Mouse (Mus musculus) lung, adult 2 months (tissue): ENCODE measurements around the gene Rnf114. TPM values are rescaled to one million over a fixed set of nuclear protein-coding genes. Genes with fewer than 3 reads are reported as not detected.

Source experiments
- DNase-seq: peaks from one replicate; pipeline ENCODE4 v3.0.0; 2022
- H3K4me1 ChIP-seq: fragments of 200-500 bp; 2 replicates; pipeline ENCODE4 v1.6.1; 2011; ENCODE audit warnings: low read length; ENCODE audit not compliant: control insufficient read depth, insufficient read depth
- H3K4me3 ChIP-seq: fragments of 200-500 bp; replicated peaks from 2 replicates; pipeline ENCODE3; 2011; ENCODE audit warnings: low read depth, mild to moderate bottlenecking, control low read depth, low read length; ENCODE audit errors: extremely low read depth
- CTCF ChIP-seq: fragments of 200-500 bp; IDR thresholded peaks from 2 replicates; pipeline ENCODE4 v1.5.1; 2011; ENCODE audit warnings: mild to moderate bottlenecking, low read length, control low read depth; ENCODE audit not compliant: insufficient read depth
- POLR2A ChIP-seq: fragments of 200-500 bp; IDR thresholded peaks from 2 replicates; pipeline ENCODE4 v1.6.1; 2011; ENCODE audit warnings: low read depth, mild to moderate bottlenecking, control low read depth, low read length, borderline replicate concordance; ENCODE audit errors: extremely low read depth
- WGBS: fragments of 180-500 bp; shearing (Covaris S2); methylation state at CpG from one replicate; pipeline ENCODE4 v1.1.7; 2018; 5-methylcytosine and 5-hydroxymethylcytosine counted together
- polyA plus RNA-seq: library from polyadenylated mRNA; depleted of rRNA; stranded (reverse); fragments of >200 nt; gene quantifications from 2 replicates; pipeline ENCODE4 v1.2.3, GENCODE M21; 2012

The Rnf114 gene
- polyA plus RNA-seq, 1 experiment: 122 TPM

DNA sequence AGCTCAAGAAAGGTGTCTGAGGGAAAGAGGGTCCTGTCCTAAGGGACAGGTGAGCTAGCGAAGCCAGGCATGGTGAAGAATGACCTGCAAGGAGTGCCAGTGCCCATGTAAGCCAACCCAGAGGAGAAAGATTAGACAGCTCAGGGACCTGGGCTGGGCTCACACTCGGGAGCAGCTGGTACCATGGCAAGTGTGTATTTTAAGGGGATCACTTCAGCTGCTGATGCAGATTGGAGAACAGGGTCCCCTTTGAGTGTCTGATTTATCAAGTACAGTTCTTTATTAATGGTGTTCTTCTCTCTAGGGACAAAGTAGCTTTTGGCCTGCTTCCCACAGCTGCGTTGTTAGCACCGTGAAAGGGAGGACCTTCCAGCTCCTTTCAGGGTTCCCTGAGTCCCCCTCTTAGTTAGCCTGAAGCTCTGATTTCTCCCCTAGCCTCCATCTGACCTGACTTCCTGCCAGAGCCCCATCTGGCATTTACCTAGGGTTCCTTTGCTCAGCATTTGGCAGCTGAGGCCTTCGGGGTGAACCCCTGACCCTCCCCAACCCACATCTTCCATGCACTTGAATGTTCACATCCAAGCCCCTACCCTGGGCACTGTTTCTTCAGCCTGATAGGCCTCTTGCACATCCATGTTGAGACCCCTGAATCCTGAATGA is 36.0 kb upstream of the Rnf114 start:
- DNase-seq: no peak
- no peak for TF ChIP-seq CTCF
- no peak for TF ChIP-seq POLR2A
- no peak overlapping the region for H3K4me3 ChIP-seq
- no peaks in the 10 kb centered on the region for H3K4me1 ChIP-seq
- WGBS: 83% methylated on average over 5 of the region's 5 CpGs

DNA sequence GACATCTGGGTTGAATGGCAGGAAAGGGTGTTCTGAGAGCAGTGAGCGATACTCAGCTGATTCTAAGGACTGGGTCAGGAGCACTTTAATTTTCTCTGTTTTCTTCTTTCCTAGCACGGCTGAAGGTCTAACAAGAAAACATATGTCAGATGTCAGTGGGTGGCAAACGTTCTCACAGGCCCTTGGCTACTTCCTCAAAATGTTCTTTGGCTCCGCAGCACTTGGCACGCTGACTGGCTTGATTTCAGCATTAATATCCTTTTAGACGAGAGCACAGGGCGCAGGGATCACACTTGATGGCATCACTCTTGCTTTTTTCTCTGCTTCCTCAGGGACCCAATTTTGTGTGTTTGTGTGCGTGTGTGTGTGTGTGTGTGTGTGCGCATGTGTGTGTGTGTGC is 35.2 kb upstream of the Rnf114 start:
- no peak overlapping the region for H3K4me3 ChIP-seq
- TF ChIP-seq CTCF: no peak
- no peak for TF ChIP-seq POLR2A
- no peak for DNase-seq
- 79% methylated on average over 9 of the region's 9 CpGs for WGBS
- H3K4me1 ChIP-seq: no peaks in the 10 kb centered on the region

DNA sequence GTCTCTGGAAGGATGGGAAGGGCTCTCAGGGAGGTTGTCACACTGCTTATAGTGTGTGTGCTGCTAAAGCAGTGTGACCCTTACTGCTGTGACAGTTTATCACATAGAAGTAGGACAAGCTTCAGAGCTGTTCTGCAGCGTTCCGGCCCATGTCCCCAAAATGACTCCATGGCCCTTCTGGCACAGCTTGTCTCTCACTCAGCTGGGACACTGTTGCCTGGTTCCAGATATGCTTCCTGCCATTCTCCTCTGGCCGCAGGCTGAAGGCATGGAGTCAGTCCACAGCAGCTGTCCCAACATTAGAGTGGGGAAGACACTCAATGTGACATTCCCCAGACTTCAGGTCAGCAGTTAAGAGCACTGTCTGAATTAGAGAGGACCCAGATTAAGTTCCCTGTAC is 33.9 kb upstream of the Rnf114 start:
- no peak for DNase-seq
- 90% methylated on average over 3 of the region's 3 CpGs for WGBS
- Histone ChIP-seq H3K4me3 (no peak overlapping the region), H3K4me1 (no peaks in the 10 kb centered on the region)
- TF ChIP-seq POLR2A: no peak
- no peak for TF ChIP-seq CTCF

DNA sequence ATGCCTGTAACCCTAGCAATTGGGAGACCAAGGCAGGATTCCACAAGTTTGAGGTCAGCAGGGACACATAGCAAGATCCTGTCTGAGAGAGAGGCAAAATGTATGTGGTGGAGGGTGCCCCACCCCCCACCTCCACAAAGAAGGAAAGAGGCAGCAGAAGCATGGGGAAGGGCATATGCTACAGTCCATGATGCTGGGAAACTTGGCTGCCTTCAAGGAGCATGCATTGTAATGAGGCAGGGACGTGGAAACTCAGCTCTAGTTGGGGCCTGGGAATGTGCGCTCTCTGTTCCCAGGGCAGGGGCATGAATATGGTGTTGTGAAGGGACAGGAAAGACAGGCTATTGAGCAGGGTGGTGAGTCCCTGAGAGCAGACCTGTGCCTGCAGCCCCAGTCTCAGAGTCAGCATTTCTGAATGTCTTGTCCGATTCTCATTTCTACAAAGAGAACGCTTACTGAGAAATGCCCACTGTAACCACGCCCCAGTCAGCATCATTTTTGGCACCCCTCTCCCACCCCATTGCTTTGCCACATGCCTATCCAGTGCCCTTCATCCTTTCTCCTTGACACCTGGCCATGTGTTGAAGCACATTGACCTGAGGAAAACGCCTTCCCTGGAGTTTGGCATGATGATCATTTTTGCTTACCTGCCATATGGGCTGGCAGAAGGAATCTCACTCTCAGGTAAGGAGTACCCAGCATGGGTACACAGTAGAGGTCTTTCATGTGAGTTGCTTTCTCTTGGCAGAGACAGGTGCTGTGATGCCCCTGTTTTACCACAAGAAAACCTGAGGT is 33.2 kb upstream of the Rnf114 start:
- DNase-seq: no peak
- Histone ChIP-seq H3K4me1 (no peaks in the 10 kb centered on the region), H3K4me3 (no peak overlapping the region)
- TF ChIP-seq CTCF (no peak), POLR2A (no peak)
- WGBS: 95% methylated on average over 6 of the region's 6 CpGs

- Histone ChIP-seq H3K4me3 (no peak overlapping the region), H3K4me1 (no peaks in the 10 kb centered on the region)
- 49% methylated on average over 6 of the region's 6 CpGs for WGBS
- peak; percentile 63 for DNase-seq
- TF ChIP-seq CTCF (peak; percentile 89), POLR2A (no peak)
Measured at GRCm38 (mm10) chr2:167462954-167463353, 29.5 kb upstream of the Rnf114 start.

GRCm38 (mm10) chr2:167463802-167464201 is 28.6 kb upstream of the Rnf114 start:
- WGBS: 96% methylated on average over 5 of the region's 5 CpGs
- no peak for DNase-seq
- no peak overlapping the region for H3K4me3 ChIP-seq
- H3K4me1 ChIP-seq: no peaks in the 10 kb centered on the region
- TF ChIP-seq CTCF (no peak), POLR2A (no peak)

DNA sequence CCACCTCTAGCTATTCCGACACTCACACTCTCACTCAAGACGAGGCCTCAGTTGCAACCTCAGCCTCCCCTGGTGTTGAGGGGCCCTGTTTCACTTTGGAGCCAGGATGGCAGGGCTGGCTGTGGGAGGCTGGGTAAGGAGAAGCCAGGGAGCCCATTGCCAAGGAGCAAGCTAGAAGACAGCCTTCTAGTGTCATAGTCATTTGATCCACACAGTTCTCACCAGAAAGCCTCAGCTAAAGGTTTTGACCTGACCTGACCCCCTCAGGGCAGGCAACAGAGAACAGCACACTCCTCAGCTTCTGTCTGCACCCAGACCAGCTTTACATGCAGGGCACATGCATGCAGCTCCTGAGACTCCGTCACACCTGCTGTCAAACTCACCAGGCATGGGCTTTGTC is 26.5 kb upstream of the Rnf114 start:
- Histone ChIP-seq H3K4me1 (no peaks in the 10 kb centered on the region), H3K4me3 (no peak overlapping the region)
- no peak for DNase-seq
- no peak for TF ChIP-seq POLR2A
- no peak for TF ChIP-seq CTCF
- WGBS: 93% methylated on average over 3 of the region's 3 CpGs

DNA sequence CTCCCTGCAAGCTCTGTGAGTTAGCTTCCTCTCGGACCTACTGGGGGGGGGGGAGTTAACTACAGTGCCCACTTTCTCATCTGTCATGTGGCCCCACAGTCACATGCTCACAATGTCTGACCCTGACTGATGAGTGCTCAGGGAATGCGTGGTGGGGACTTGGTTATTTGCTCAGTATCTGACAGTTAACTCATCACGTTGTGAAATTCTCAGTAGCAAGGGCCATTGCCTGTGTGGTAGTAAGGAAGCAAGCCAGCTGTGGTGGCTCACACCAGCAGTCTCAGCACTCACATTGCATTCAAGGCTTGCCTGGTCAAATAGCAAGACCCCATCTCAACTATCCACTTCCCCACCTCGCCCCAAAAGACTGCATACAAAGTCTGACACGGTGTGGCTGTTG is 25.2 kb upstream of the Rnf114 start:
- TF ChIP-seq POLR2A (no peak), CTCF (no peak)
- DNase-seq: no peak
- WGBS: 68% methylated on average over 5 of the region's 5 CpGs
- H3K4me1 ChIP-seq: no peaks in the 10 kb centered on the region
- H3K4me3 ChIP-seq: no peak overlapping the region

GRCm38 (mm10) chr2:167468444-167468843 is 24.0 kb upstream of the Rnf114 start:
- 83% methylated on average over 6 of the region's 6 CpGs for WGBS
- H3K4me1 ChIP-seq: no peaks in the 10 kb centered on the region
- no peak overlapping the region for H3K4me3 ChIP-seq
- DNase-seq: no peak
- TF ChIP-seq POLR2A (no peak), CTCF (0 out of 2 replicates have a peak, but pooled peaks have one; percentile 3)

- Histone ChIP-seq H3K4me3 (no peak overlapping the region), H3K4me1 (no peaks in the 10 kb centered on the region)
- TF ChIP-seq POLR2A (no peak), CTCF (no peak)
- no peak for DNase-seq
- WGBS: 90% methylated on average over 3 of the region's 3 CpGs
Measured at GRCm38 (mm10) chr2:167470611-167471010, 21.8 kb upstream of the Rnf114 start.
